Mouse (Mus musculus): ENCODE measurements around the gene Rbfox2. TPM values are rescaled to one million over a fixed set of nuclear protein-coding genes. Genes with fewer than 3 reads are reported as not detected.
A peak's percentile ranks its signal among the peaks of the same experiment; 100 is the strongest.

Rbfox2 gene
- polyA plus RNA-seq, 1 experiment from 2014 or later, result 96.9 TPM

DNA sequence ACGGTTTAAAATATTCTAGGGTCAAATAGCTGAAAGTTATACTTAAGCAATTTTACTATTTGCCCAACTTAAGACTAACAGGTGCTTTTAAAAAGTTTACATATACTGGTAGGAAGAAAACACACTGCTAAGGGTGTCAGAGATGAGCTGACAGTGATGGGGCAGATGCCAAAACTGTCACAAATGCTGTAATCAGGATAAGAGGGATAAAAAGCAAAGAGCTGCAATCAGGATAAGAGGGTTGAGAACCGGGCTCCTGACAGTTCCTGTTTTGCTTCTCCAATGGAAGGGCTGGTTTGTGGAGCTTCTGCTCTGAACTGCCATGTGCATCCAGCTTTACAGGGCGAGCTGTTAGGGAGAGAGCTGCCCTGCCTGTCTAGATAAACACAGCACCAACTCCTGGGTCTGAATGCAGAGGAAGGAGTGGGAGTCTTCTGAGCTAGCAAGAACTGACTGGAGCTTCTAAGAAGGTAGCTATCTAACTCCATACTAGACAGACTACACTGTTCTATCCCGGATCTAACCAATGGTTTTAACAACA is 94.5 kb downstream of the Rbfox2 start:
- Histone ChIP-seq H3K9ac (no peak overlapping the region), H3K4me1 (peaks cover 50% of the 10 kb centered on the region), H3K36me3 (no peaks in the 10 kb centered on the region), H3K9me3 (no peaks in the 10 kb centered on the region), H3K27ac (no peak overlapping the region), H3K27me3 (no peaks in the 10 kb centered on the region), H3K4me2 (replicated peaks) (no peak overlapping the region), H3K4me3 (no peak overlapping the region)
- 65% methylated on average over 4 of the region's 4 CpGs for WGBS
- ATAC-seq (ENCODE audit: insufficient number of reproducible peaks, insufficient read depth, low FRiP score, low TSS enrichment), result no peak

DNA sequence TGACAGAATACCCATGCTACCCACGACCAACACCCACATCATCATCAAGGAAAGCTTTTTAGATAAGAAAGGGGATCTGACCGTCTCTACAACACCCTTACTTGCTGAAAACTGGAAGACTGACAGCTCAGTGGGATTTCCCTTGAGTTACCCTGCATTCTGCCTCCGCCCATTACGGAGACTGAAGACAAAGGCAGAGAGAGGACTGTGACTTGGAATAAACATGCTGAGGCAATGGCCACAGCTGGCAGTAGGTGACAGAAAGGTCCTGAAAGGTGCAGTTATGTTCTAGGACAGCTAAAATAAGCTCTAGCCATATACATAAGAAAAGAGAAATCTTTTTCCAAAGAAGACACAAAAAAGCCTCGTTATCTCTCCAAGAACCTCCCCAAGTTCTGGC is 99.8 kb downstream of the Rbfox2 start:
- H3K9me3 ChIP-seq, result no peaks in the 10 kb centered on the region
- H3K4me1 ChIP-seq, result peaks cover 24% of the 10 kb centered on the region
- no peaks in the 10 kb centered on the region for H3K36me3 ChIP-seq
- no peak overlapping the region for H3K4me3 ChIP-seq
- WGBS, result 78% methylated on average over 5 of the region's 5 CpGs
- no peak for ATAC-seq (ENCODE audit: insufficient number of reproducible peaks, insufficient read depth, low FRiP score, low TSS enrichment)
- no peak overlapping the region for H3K27ac ChIP-seq
- H3K27me3 ChIP-seq, result no peaks in the 10 kb centered on the region
- no peak overlapping the region for H3K4me2 ChIP-seq (replicated peaks)
- no peak overlapping the region for H3K9ac ChIP-seq

DNA sequence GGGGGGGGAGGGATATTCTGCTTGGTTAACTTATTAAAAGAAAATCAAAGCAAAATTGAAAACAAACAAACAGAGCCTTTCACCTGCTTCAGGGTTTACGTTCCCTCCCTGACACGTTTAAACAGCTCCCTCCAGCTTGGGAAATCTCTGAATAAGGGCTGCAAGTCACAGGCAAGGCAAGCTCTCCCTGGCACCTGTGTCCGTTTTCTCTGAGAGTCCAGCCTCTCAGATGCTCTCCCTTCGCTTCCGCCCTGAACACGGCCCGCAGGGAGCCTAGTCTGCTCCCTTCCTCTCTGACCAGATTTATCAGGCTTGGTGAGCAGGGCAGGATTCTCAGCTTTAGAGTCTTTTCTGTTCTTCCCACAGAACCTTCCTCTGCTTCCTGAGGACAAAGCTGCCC is 101.9 kb downstream of the Rbfox2 start:
- Histone ChIP-seq H3K9me3 (no peaks in the 10 kb centered on the region), H3K4me3 (no peak overlapping the region), H3K27ac (no peak overlapping the region), H3K27me3 (no peaks in the 10 kb centered on the region), H3K36me3 (no peaks in the 10 kb centered on the region), H3K9ac (no peak overlapping the region), H3K4me1 (peaks cover 34% of the 10 kb centered on the region), H3K4me2 (replicated peaks) (no peak overlapping the region)
- ATAC-seq (ENCODE audit: insufficient number of reproducible peaks, insufficient read depth, low FRiP score, low TSS enrichment), result no peak
- WGBS, result 59% methylated on average over 7 of the region's 7 CpGs

DNA sequence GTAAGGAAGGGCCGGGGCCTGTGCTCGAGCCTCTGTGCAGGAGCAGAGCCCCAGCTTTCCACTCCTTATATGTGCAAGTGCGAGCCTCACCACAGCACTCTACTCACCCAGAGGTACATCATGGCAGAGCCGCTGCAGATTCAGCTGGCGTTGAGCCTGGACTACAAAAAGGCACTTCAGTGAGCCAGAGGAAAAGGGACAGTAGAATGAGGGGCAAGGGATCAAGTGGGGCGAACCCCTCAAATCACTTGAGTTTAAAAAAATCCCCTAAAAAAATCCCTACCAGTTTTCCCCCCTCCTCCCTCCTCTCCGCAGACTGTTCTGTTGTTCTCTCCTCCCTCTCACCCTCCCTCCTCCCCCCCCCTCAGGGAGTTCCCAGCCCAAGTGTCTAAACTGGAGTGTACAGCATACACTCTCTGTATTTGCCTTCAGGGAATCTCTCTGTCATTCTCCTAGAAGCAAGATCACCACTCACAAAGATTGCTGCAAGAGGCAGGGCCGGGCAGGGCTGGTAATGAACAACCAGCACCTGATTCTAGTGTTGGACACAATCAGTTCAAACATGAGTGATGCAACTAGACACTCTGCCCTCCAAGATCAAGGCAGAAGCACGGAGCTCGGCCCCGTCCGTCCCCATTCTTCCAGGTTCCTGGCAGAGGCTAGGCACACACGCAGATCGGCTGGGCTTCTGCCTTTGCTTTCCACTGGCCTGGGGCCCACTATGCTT is 103.4 kb downstream of the Rbfox2 start:
- Histone ChIP-seq H3K27me3 (no peaks in the 10 kb centered on the region), H3K9me3 (no peaks in the 10 kb centered on the region), H3K27ac (peak overlapping the region; percentile 65), H3K4me1 (peaks cover 34% of the 10 kb centered on the region), H3K4me3 (no peak overlapping the region), H3K36me3 (no peaks in the 10 kb centered on the region), H3K9ac (no peak overlapping the region), H3K4me2 (replicated peaks) (no peak overlapping the region)
- WGBS, result 38% methylated on average over 14 of the region's 14 CpGs
- ATAC-seq (ENCODE audit: insufficient number of reproducible peaks, insufficient read depth, low FRiP score, low TSS enrichment), result peak; percentile 65; the same call in 1 of the 2 replicates

DNA sequence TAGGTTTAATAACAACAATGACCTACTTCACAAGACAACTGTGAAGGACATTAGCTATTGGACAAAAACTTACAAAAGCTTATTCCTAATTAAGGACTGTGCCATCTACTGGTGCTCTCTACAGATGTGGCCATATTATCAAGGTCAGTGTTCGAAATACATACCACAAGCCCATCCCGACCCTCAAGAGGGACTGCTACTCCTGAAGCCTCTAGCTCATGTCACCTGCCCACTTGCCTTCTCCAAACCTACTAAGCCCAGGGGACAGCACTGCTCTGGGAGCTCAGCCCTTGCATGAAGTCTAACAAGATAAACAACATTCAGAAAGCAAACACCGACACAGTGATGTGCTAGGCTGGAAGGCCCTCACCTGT is 103.9 kb downstream of the Rbfox2 start:
- WGBS, result 75% methylated on average over 3 of the region's 3 CpGs

DNA sequence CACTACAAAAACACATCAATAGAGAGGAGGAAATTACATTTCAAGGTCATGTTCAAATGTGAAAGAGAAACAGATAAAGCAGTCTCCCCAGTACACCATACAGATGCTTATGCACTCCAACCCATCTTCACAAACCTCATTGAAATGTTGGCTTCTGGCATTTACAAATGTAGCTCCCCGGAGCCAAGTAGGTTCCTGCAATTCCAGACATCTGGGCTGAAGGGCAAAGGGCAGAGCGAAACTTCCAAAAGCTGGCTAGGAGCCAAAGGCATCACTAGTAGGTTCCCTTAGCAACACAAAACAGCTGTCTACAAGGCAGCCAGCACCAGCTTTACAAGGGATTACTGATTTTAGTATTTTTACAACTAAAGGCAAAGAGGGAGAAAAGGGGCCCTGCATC is 104.6 kb downstream of the Rbfox2 start:
- WGBS, result 9% methylated on average over 2 of the region's 2 CpGs
- H3K4me3 ChIP-seq, result no peak overlapping the region
- H3K9me3 ChIP-seq, result no peaks in the 10 kb centered on the region
- peaks cover 34% of the 10 kb centered on the region for H3K4me1 ChIP-seq
- 0 out of 2 replicates have a peak overlapping the region, but pooled peaks have one; percentile 54 for H3K27ac ChIP-seq
- no peak overlapping the region for H3K4me2 ChIP-seq (replicated peaks)
- no peaks in the 10 kb centered on the region for H3K36me3 ChIP-seq
- ATAC-seq (ENCODE audit: insufficient number of reproducible peaks, insufficient read depth, low FRiP score, low TSS enrichment), result no peak
- H3K9ac ChIP-seq, result no peak overlapping the region
- H3K27me3 ChIP-seq, result no peaks in the 10 kb centered on the region

More for the DNA sequence above, 103.9 kb downstream of the Rbfox2 start:
- no peak for ATAC-seq (ENCODE audit: insufficient number of reproducible peaks, insufficient read depth, low FRiP score, low TSS enrichment)
- Histone ChIP-seq H3K27ac (peak overlapping the region; percentile 65; the same call in 1 of the 2 replicates), H3K27me3 (no peaks in the 10 kb centered on the region), H3K36me3 (no peaks in the 10 kb centered on the region), H3K4me2 (replicated peaks) (no peak overlapping the region), H3K9me3 (no peaks in the 10 kb centered on the region), H3K4me3 (no peak overlapping the region), H3K9ac (no peak overlapping the region), H3K4me1 (peaks cover 34% of the 10 kb centered on the region)

DNA sequence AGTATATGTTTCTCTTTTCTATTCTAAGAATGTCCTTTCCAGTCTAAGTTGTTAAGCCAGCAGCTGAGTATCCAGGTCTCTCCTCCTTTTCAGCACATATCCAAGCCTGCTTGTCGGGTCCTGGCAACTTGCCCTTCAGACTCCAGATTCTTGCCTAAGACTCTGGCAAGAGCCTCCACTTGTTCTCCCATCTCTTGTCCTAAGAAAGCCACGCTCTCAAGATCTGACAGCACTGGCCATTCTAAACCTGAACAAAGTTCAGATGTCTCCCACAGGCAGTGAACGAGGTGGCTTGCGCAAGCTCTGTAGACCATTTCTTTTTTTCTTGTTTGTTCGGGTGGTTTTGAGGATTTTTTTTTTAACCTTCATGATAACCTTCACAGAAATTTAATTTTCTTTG is 110.0 kb downstream of the Rbfox2 start:
- Histone ChIP-seq H3K4me1 (peaks cover 25% of the 10 kb centered on the region), H3K27me3 (no peaks in the 10 kb centered on the region), H3K4me3 (no peak overlapping the region), H3K27ac (no peak overlapping the region), H3K9me3 (no peaks in the 10 kb centered on the region), H3K4me2 (replicated peaks) (no peak overlapping the region), H3K36me3 (no peaks in the 10 kb centered on the region), H3K9ac (no peak overlapping the region)
- no peak for ATAC-seq (ENCODE audit: insufficient number of reproducible peaks, insufficient read depth, low FRiP score, low TSS enrichment)
- WGBS, result 90% methylated on average over 5 of the region's 5 CpGs

DNA sequence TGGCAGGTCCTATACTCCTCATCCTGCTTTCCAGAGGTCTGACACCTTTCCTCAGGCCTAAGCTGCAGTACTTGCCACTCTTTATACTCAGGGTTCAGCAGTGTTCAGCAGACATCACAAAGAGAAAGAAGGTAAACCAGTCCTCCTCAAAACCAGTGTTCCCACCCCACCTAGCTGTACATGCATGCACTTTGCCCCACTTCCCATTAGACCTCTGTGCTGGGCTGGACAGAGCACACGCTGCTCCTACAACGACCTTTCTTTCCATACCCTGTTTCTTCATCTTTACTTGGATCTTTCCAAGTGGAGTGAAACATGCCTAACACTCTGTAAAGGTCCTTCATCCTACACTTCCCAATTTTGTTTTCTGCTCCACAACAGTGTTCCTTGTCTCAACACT is 110.8 kb downstream of the Rbfox2 start:
- Histone ChIP-seq H3K9me3 (no peaks in the 10 kb centered on the region), H3K4me1 (peaks cover 16% of the 10 kb centered on the region), H3K27ac (no peak overlapping the region), H3K4me2 (replicated peaks) (no peak overlapping the region), H3K9ac (no peak overlapping the region), H3K4me3 (no peak overlapping the region), H3K27me3 (no peaks in the 10 kb centered on the region), H3K36me3 (no peaks in the 10 kb centered on the region)
- ATAC-seq (ENCODE audit: insufficient number of reproducible peaks, insufficient read depth, low FRiP score, low TSS enrichment), result no peak
- WGBS, result 95% methylated on average over 2 of the region's 2 CpGs

DNA sequence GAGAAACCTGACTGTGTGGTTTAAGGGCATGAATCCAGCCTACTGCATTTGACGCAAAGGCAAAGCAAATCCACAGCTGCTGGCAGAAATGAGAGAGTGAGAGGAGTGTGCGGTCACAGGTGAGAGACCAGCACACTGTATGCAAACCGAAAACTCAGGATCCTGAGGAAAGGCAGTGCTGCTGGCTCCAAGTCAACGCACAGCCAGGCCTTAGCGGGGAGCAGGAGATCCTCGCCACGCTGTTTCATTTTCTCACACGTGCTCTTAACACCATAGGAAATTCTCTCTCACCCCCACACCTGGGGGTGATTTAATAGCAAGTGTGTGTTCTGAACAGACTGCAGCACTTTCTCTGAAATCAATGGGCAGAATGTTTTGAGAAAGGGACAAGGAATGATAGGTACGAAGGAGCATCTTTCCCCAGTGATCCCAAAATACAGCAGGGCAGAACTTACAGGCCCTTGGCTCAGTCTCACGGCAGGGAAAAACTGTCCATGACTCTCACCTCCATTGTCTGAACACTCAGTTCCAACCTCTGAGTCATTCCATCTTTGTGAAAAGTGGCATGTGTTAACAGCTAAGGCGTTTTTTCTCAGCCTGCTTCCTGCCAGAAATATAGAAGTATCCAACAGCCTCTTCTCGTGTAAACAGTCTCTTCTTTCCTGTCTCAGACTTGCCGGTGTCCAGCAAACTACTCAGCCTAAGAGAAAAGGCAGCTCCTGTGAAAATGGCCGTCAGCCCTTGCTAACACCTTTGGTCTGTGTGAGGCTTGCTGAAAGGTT is 114.5 kb downstream of the Rbfox2 start:
- ATAC-seq (ENCODE audit: insufficient number of reproducible peaks, insufficient read depth, low FRiP score, low TSS enrichment), result no peak
- Histone ChIP-seq H3K27ac (peak overlapping the region; percentile 57), H3K9me3 (no peaks in the 10 kb centered on the region), H3K4me2 (replicated peaks) (no peak overlapping the region), H3K36me3 (no peaks in the 10 kb centered on the region), H3K9ac (no peak overlapping the region), H3K4me1 (peaks cover 16% of the 10 kb centered on the region), H3K27me3 (no peaks in the 10 kb centered on the region), H3K4me3 (no peak overlapping the region)
- WGBS, result 69% methylated on average over 14 of the region's 14 CpGs

DNA sequence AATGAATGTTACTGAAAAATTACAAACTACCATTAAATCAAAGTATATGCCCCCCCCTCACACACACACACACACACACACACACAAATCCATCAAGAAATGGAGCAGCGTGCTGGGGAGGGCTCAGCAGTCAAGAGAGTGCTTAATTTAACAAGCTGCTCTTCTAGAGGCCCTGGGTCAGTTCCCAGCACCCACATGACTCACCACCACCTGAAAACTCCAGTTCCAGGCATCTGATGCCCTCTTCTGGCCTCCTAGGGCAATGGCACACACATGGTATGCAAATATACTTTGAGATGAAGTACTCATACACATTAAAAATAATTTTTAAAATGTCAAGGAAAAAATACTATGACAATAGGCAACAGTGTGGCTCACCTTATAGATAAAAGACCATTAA is 120.7 kb downstream of the Rbfox2 start:
- no peak for ATAC-seq (ENCODE audit: insufficient number of reproducible peaks, insufficient read depth, low FRiP score, low TSS enrichment)
- WGBS, result 100% methylated on average over 1 of the region's 1 CpGs
- H3K36me3 ChIP-seq, result no peaks in the 10 kb centered on the region
- H3K9me3 ChIP-seq, result peaks cover 2% of the 10 kb centered on the region; the same call in 1 of the 2 replicates
- H3K9ac ChIP-seq, result no peak overlapping the region
- peaks cover 14% of the 10 kb centered on the region; the same call in 1 of the 2 replicates for H3K4me1 ChIP-seq
- no peaks in the 10 kb centered on the region for H3K27me3 ChIP-seq
- no peak overlapping the region for H3K27ac ChIP-seq
- H3K4me2 ChIP-seq (replicated peaks), result no peak overlapping the region
- no peak overlapping the region for H3K4me3 ChIP-seq

DNA sequence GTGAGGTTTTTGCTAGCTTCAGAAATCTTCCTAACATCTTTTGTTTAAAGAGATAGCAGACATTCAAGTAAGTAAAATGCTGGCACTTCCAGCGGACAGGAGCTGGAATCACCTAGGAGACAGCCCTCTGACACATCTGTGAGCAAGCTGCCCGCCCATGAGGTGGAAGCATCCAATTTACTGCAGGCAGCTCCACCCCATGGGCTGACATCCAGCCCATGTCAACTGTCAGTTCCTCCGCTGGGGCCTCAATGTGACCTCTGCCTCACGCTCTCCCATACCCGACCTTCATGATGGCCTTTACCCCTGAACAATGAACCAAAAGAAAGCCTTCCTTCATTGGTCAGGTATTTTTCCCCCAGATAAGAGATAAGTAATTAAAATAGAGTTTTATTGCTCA is 121.2 kb downstream of the Rbfox2 start:
- H3K4me1 ChIP-seq, result peaks cover 14% of the 10 kb centered on the region; the same call in 1 of the 2 replicates

More for the DNA sequence above, 121.2 kb downstream of the Rbfox2 start:
- Histone ChIP-seq H3K4me3 (no peak overlapping the region), H3K9ac (no peak overlapping the region), H3K36me3 (no peaks in the 10 kb centered on the region), H3K4me2 (replicated peaks) (no peak overlapping the region), H3K27me3 (no peaks in the 10 kb centered on the region), H3K9me3 (peaks cover 2% of the 10 kb centered on the region; the same call in 1 of the 2 replicates), H3K27ac (no peak overlapping the region)
- ATAC-seq (ENCODE audit: insufficient number of reproducible peaks, insufficient read depth, low FRiP score, low TSS enrichment), result no peak
- 33% methylated on average over 5 of the region's 5 CpGs for WGBS

Data from embryonic facial prominence, embryonic 12.5 days (tissue).